Mouse (Mus musculus) embryonic facial prominence, embryonic 14.5 days (tissue): ENCODE data around the gene Tgfbr3. TPM values are rescaled to one million over a fixed set of nuclear protein-coding genes. Genes with fewer than 3 reads are reported as not detected.
A peak's percentile ranks its signal among the peaks of the same experiment; 100 is the strongest.

Experiments
- ATAC-seq: fragments of 200-750 bp; cut with Nextera tagmentation; 2 replicates; pipeline ENCODE4 v1.8.0; 2017; ENCODE audit warnings: low read depth, moderate number of reproducible peaks, moderate TSS enrichment
- DNase-seq: peaks from one replicate; pipeline ENCODE4 v3.0.0-alpha.2; 2015; ENCODE audit warnings: low spot score
- H3K27ac ChIP-seq: fragments of 300-500 bp; sonication (generic); replicated peaks from 2 replicates; pipeline ENCODE4 v1.5.1; 2014; ENCODE audit warnings: low read depth, mild to moderate bottlenecking, low read length, moderate library complexity
- H3K27me3 ChIP-seq: fragments of 300-500 bp; sonication (generic); replicated peaks from 2 replicates; pipeline ENCODE4 v1.6.1; 2014; ENCODE audit warnings: low read length; ENCODE audit not compliant: control insufficient read depth, insufficient read depth
- H3K36me3 ChIP-seq: fragments of 300-500 bp; sonication (generic); 2 replicates; pipeline ENCODE4 v1.6.1; 2014; ENCODE audit warnings: low read length, mixed read lengths; ENCODE audit not compliant: control insufficient read depth, insufficient read depth
- H3K4me1 ChIP-seq: fragments of 300-500 bp; sonication (generic); 2 replicates; pipeline ENCODE4 v1.6.1; 2014; ENCODE audit warnings: antibody characterized with exemption, low read length; ENCODE audit not compliant: control insufficient read depth, insufficient read depth
- H3K4me2 ChIP-seq: fragments of 300-500 bp; sonication (generic); 2 replicates; pipeline ENCODE4 v1.6.1; 2014; ENCODE audit warnings: low read depth, mild to moderate bottlenecking, low read length, moderate library complexity, mixed read lengths
- H3K4me3 ChIP-seq: fragments of 300-500 bp; sonication (generic); 2 replicates; pipeline ENCODE4 v1.5.1; 2014; ENCODE audit warnings: low read depth, mild to moderate bottlenecking, low read length
- H3K9ac ChIP-seq: fragments of 300-500 bp; sonication (generic); 2 replicates; pipeline ENCODE4 v1.6.1; 2014; ENCODE audit warnings: low read depth, mild to moderate bottlenecking, low read length, moderate library complexity, mixed read lengths
- H3K9me3 ChIP-seq: fragments of 300-500 bp; sonication (generic); 2 replicates; pipeline ENCODE4 v1.6.1; 2016; ENCODE audit warnings: low read length; ENCODE audit not compliant: control insufficient read depth
- WGBS: fragments of 180-500 bp; shearing (Covaris S2); extraction: QIAGEN DNeasy Blood & Tissue Kit; methylation state at CpG from one replicate; pipeline ENCODE4 v1.1.7; 2014; 5-methylcytosine and 5-hydroxymethylcytosine counted together
- polyA plus RNA-seq: library from polyadenylated mRNA; unstranded; fragments of >200 nt; fragmentation: Nextera tagmentation; extraction: Ambion mirVana; gene quantifications from 2 replicates; pipeline ENCODE4 v1.2.1, GENCODE M21; 2014

Tgfbr3 gene
- polyA plus RNA-seq, 1 experiment from 2014 or later, result 36.5 TPM

DNA sequence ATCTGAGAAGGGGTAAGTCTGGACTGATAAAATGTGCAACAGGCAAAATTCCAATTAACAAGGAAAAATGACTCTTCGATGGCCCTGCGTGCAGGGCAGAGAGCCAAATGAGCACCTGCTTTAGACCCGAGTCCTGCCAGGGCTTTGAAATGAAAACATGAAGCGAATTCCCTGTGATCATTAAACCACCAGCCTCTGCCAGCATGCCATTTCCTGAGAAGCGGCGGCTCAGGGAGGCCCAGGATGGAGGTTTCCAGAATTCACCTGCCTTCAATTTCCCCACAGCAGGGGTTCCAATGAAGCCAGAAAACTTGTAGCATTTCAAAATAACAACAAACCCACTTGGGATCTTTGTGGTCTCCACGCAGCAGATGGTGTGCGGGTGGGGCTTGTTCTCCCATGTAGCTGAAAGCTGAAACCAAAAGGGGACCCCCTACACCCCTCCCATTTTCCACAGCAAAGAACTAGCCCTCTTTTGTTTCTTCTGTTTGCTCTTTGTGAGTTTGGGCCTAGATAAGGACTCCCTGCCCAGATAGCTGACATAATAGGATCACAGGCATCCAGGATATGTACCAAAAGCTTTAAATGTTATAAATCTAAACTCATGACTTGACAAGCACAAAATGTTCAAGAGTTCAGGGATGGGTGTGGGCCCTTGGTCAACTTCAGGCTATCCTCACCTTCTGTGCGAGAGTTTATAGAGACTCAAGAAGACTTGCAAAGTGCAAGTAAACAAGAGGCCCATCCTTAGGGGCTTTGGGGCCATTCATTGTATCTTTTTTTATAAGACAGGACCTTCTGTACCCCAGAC, 7.3 kb upstream of the Tgfbr3 start:
- no peaks in the 10 kb centered on the region for H3K27me3 ChIP-seq
- peak overlapping the region; percentile 3; the same call in 1 of the 2 replicates for H3K9ac ChIP-seq
- ATAC-seq (peak; percentile 55; the same call in 1 of the 2 replicates), DNase-seq (peak; percentile 77)
- peak overlapping the region; percentile 42 for H3K4me2 ChIP-seq
- no peaks in the 10 kb centered on the region for H3K9me3 ChIP-seq
- 25% methylated on average over 9 of the region's 9 CpGs for WGBS
- no peaks in the 10 kb centered on the region for H3K36me3 ChIP-seq
- peaks cover 17% of the 10 kb centered on the region for H3K4me1 ChIP-seq
- peak overlapping the region; percentile 6 for H3K27ac ChIP-seq
- H3K4me3 ChIP-seq, result 0 out of 2 replicates have a peak overlapping the region, but pooled peaks have one; percentile 9

- Histone ChIP-seq H3K9ac (peak overlapping the region; percentile 3; the same call in 1 of the 2 replicates), H3K4me1 (peaks cover 17% of the 10 kb centered on the region), H3K4me2 (peak overlapping the region; percentile 42), H3K27me3 (no peaks in the 10 kb centered on the region), H3K4me3 (0 out of 2 replicates have a peak overlapping the region, but pooled peaks have one; percentile 9), H3K9me3 (no peaks in the 10 kb centered on the region), H3K36me3 (no peaks in the 10 kb centered on the region), H3K27ac (peak overlapping the region; percentile 6)
- DNase-seq (no peak), ATAC-seq (peak; percentile 30; the same call in 1 of the 2 replicates)
- WGBS, result 42% methylated on average over 16 of the region's 16 CpGs
Measured at GRCm38 (mm10) chr5:107295817-107296511, 6.5 kb upstream of the Tgfbr3 start.

DNA sequence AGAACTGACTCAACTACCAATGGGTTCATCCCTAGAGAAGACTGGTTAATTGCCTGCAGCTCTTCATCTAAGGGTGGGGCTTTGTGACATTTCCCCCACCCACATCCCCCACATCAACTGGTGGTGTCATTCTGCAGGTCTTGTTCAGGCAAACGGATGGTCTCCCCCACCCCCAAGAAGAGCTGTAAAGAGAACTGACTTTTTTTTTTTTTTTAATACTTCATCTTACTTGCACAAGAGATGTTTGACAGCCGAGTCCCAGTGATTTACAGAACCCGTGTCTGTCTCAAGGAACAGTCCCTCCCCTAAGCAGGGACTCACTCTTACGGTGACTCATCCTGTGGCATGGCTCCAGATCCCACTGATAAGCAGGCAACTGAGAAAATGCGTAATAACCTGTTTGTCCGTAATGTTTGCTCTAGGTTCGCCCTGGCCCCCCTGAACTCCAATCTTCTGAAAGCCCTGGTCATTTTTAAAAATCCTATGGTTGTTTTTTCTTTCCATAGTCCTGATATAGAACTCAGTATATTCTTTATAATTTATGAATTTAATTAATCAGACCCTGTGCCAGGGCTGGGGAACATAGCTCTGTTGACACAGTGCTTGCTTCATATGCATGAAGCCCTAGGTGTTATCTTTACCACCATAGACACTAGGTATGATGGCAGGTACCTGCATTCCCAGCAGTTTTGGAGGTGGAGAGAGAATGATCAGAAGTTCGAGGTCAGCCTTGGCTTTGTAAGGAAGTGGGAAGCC, 5.8 kb upstream of the Tgfbr3 start:
- no peaks in the 10 kb centered on the region for H3K9me3 ChIP-seq

GRCm38 (mm10) chr5:107294041-107294440, 4.6 kb upstream of the Tgfbr3 start:
- Histone ChIP-seq H3K4me1 (peaks cover 21% of the 10 kb centered on the region), H3K9me3 (no peaks in the 10 kb centered on the region), H3K27ac (no peak overlapping the region), H3K4me3 (no peak overlapping the region), H3K27me3 (no peaks in the 10 kb centered on the region), H3K36me3 (no peaks in the 10 kb centered on the region), H3K9ac (no peak overlapping the region), H3K4me2 (no peak overlapping the region)
- 87% methylated on average over 4 of the region's 4 CpGs for WGBS
- ATAC-seq, result no peak
- DNase-seq, result no peak

More for the DNA sequence above, 5.8 kb upstream of the Tgfbr3 start:
- Histone ChIP-seq H3K27ac (0 out of 2 replicates have a peak overlapping the region, but pooled peaks have one; percentile 6), H3K4me3 (no peak overlapping the region), H3K27me3 (no peaks in the 10 kb centered on the region), H3K4me2 (no peak overlapping the region), H3K9ac (no peak overlapping the region), H3K36me3 (no peaks in the 10 kb centered on the region), H3K4me1 (peaks cover 17% of the 10 kb centered on the region)
- 59% methylated on average over 8 of the region's 8 CpGs for whole genome bisulfite sequencing
- peak; percentile 77 for DNase-seq
- peak; percentile 44; the same call in 1 of the 2 replicates for ATAC-seq

GRCm38 (mm10) chr5:107289986-107290385, 557 bp upstream of the Tgfbr3 start:
- H3K27me3 ChIP-seq, result no peaks in the 10 kb centered on the region
- 30% methylated on average over 8 of the region's 8 CpGs for WGBS
- DNase-seq, result no peak
- H3K4me1 ChIP-seq, result 0 out of 2 replicates have a peak, but pooled peaks cover 4% of the 10 kb centered on the region
- H3K9me3 ChIP-seq, result no peaks in the 10 kb centered on the region
- H3K27ac ChIP-seq, result peak overlapping the region; percentile 93
- ATAC-seq, result no peak
- H3K36me3 ChIP-seq, result no peaks in the 10 kb centered on the region
- peak overlapping the region; percentile 92; the same call in 1 of the 2 replicates for H3K9ac ChIP-seq
- peak overlapping the region; percentile 78 for H3K4me3 ChIP-seq
- peak overlapping the region; percentile 58 for H3K4me2 ChIP-seq

DNA sequence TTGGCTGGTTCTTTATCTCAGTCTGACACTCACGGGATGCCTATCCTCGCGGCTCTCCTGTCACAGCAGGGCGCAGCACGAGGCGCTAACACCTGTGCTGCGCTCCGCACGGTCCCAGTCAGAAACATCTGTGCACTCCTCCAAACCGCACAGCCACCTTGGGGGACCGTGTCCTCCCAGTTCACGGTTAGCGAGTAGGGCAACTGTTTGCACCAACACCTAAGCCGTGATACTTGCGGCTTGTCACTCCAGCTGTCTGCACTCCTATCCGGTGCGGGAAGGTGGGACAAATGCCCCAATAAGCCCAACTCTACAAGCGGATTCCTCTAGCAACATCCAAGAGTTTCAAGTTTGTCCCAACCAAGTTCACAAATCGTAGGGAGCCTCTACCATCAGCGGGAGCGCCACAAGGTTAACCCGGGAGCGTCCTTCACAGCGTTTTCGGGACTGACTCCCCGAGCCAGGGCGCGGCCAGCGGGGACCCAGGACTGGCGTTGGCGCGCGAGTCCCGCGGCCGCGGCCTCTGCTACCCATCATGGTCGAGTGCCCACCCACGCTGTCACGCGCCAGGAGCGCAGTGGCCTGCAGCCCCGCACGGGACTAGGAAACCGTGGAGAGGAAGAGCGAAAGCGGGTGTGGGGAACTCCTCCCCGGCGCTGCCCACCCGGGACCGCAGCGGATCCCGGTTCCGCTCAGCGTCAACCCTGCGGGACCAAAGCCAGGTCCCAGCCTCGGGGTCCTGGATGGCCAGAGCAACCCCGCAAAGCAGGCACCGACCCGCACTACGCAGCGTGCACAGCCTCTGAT, 799 bp downstream of the Tgfbr3 start:
- Histone ChIP-seq H3K36me3 (no peaks in the 10 kb centered on the region), H3K9ac (peak overlapping the region; percentile 92), H3K4me3 (peak overlapping the region; percentile 78), H3K27ac (peak overlapping the region; percentile 93), H3K27me3 (no peaks in the 10 kb centered on the region), H3K9me3 (no peaks in the 10 kb centered on the region), H3K4me1 (peaks cover 12% of the 10 kb centered on the region; the same call in 1 of the 2 replicates), H3K4me2 (peak overlapping the region; percentile 58)
- DNase-seq, result no peak
- peak; percentile 10; the same call in 1 of the 2 replicates for ATAC-seq
- under 1% methylated on average over 45 of the region's 62 CpGs for WGBS

GRCm38 (mm10) chr5:107287908-107288267, 1.5 kb downstream of the Tgfbr3 start:
- Histone ChIP-seq H3K36me3 (no peaks in the 10 kb centered on the region), H3K9me3 (no peaks in the 10 kb centered on the region), H3K27me3 (no peaks in the 10 kb centered on the region), H3K4me2 (peak overlapping the region; percentile 58), H3K9ac (peak overlapping the region; percentile 92), H3K4me1 (peaks cover 19% of the 10 kb centered on the region), H3K27ac (peak overlapping the region; percentile 6; the same call in 1 of the 2 replicates), H3K4me3 (peak overlapping the region; percentile 78)
- ATAC-seq, result no peak
- no peak for DNase-seq
- 45% methylated on average over 5 of the region's 5 CpGs for WGBS
